Mouse (Mus musculus) E14TG2a.4 (cell line): ENCODE results near the gene Slc24a3.

ENCODE experiments used
- H3K27me3 ChIP-seq: 2 replicates; pipeline ENCODE4 v1.6.1; 2014; ENCODE audit warnings: low read length, control low read depth; ENCODE audit not compliant: insufficient read depth
- H3K36me3 ChIP-seq: 2 replicates; pipeline ENCODE4 v1.6.1; 2014; ENCODE audit warnings: low read length, control low read depth; ENCODE audit not compliant: insufficient read depth
- H3K4me1 ChIP-seq: replicated peaks from 2 replicates; pipeline ENCODE4 v1.6.1; 2014; ENCODE audit warnings: low read depth, low read length, control low read depth
- H3K4me3 ChIP-seq: replicated peaks from 2 replicates; pipeline ENCODE4 v1.5.1; 2014; ENCODE audit warnings: mild to moderate bottlenecking, low read length
- H3K9me3 ChIP-seq: 2 replicates; pipeline ENCODE4 v1.6.1; 2014; ENCODE audit warnings: low read length, control low read depth
- CTCF ChIP-seq: conservative IDR thresholded peaks from 2 replicates; pipeline ENCODE4 v1.5.1; 2014; ENCODE audit warnings: low read length
- NANOG ChIP-seq: IDR thresholded peaks from 2 replicates; pipeline ENCODE4 v1.6.1; 2014; ENCODE audit warnings: borderline replicate concordance, low read length, mixed read lengths
- POU5F1 ChIP-seq: IDR thresholded peaks from 2 replicates; pipeline ENCODE4 v1.6.1; 2014; ENCODE audit warnings: low read length, borderline replicate concordance

The Slc24a3 gene

GRCm38 (mm10) chr2:145501472-145501871, 333.9 kb downstream of the Slc24a3 start:
- TF ChIP-seq POU5F1 (no peak), CTCF (no peak), NANOG (no peak)
- no peaks in the 10 kb centered on the region for H3K9me3 ChIP-seq
- H3K4me3 ChIP-seq, result no peak overlapping the region
- H3K27me3 ChIP-seq, result no peaks in the 10 kb centered on the region
- H3K36me3 ChIP-seq, result no peaks in the 10 kb centered on the region
- H3K4me1 ChIP-seq, result no peaks in the 10 kb centered on the region

- H3K4me1 ChIP-seq, result no peaks in the 10 kb centered on the region
Measured at GRCm38 (mm10) chr2:145507702-145508101, 340.1 kb downstream of the Slc24a3 start.

GRCm38 (mm10) chr2:145510650-145511225, 343.2 kb downstream of the Slc24a3 start:
- Histone ChIP-seq H3K9me3 (no peaks in the 10 kb centered on the region), H3K27me3 (no peaks in the 10 kb centered on the region), H3K4me1 (no peaks in the 10 kb centered on the region), H3K36me3 (no peaks in the 10 kb centered on the region), H3K4me3 (no peak overlapping the region)
- no peak for TF ChIP-seq CTCF
- TF ChIP-seq NANOG, result no peak
- TF ChIP-seq POU5F1, result no peak

More at GRCm38 (mm10) chr2:145507702-145508101, 340.1 kb downstream of the Slc24a3 start:
- Histone ChIP-seq H3K4me3 (no peak overlapping the region), H3K27me3 (no peaks in the 10 kb centered on the region), H3K36me3 (no peaks in the 10 kb centered on the region), H3K9me3 (no peaks in the 10 kb centered on the region)
- no peak for TF ChIP-seq POU5F1
- no peak for TF ChIP-seq CTCF
- TF ChIP-seq NANOG, result no peak

- H3K36me3 ChIP-seq, result no peaks in the 10 kb centered on the region
- TF ChIP-seq NANOG, result no peak
- no peak for TF ChIP-seq CTCF
- no peak for TF ChIP-seq POU5F1
- H3K4me3 ChIP-seq, result no peak overlapping the region
- no peaks in the 10 kb centered on the region for H3K9me3 ChIP-seq
- H3K4me1 ChIP-seq, result no peaks in the 10 kb centered on the region
- H3K27me3 ChIP-seq, result peaks cover 4% of the 10 kb centered on the region; the same call in 1 of the 2 replicates
Measured at GRCm38 (mm10) chr2:145515956-145516355, 348.4 kb downstream of the Slc24a3 start.

- Histone ChIP-seq H3K36me3 (no peaks in the 10 kb centered on the region), H3K4me3 (no peak overlapping the region), H3K27me3 (peaks cover 4% of the 10 kb centered on the region; the same call in 1 of the 2 replicates), H3K9me3 (no peaks in the 10 kb centered on the region), H3K4me1 (no peaks in the 10 kb centered on the region)
- TF ChIP-seq CTCF (peak; percentile 94), POU5F1 (no peak)
Measured at GRCm38 (mm10) chr2:145517346-145517745, 349.8 kb downstream of the Slc24a3 start.

- H3K4me3 ChIP-seq, result no peak overlapping the region
- H3K9me3 ChIP-seq, result no peaks in the 10 kb centered on the region
- no peaks in the 10 kb centered on the region for H3K36me3 ChIP-seq
- no peak for TF ChIP-seq NANOG
- no peak for TF ChIP-seq POU5F1
- no peak for TF ChIP-seq CTCF
- H3K27me3 ChIP-seq, result peaks cover under 1% of the 10 kb centered on the region; the same call in 1 of the 2 replicates
- no peaks in the 10 kb centered on the region for H3K4me1 ChIP-seq
Measured at GRCm38 (mm10) chr2:145522017-145522416, 354.5 kb downstream of the Slc24a3 start.

GRCm38 (mm10) chr2:145523381-145523780, 355.8 kb downstream of the Slc24a3 start:
- H3K4me1 ChIP-seq, result no peaks in the 10 kb centered on the region
- TF ChIP-seq POU5F1 (no peak), NANOG (no peak), CTCF (no peak)
- no peaks in the 10 kb centered on the region; the same call in 1 of the 2 replicates for H3K27me3 ChIP-seq
- H3K9me3 ChIP-seq, result no peaks in the 10 kb centered on the region
- no peaks in the 10 kb centered on the region for H3K36me3 ChIP-seq
- H3K4me3 ChIP-seq, result no peak overlapping the region

- H3K36me3 ChIP-seq, result no peaks in the 10 kb centered on the region
- TF ChIP-seq POU5F1 (no peak), NANOG (no peak), CTCF (no peak)
- H3K9me3 ChIP-seq, result no peaks in the 10 kb centered on the region
- H3K27me3 ChIP-seq, result no peaks in the 10 kb centered on the region
- H3K4me1 ChIP-seq, result peaks cover 7% of the 10 kb centered on the region
- H3K4me3 ChIP-seq, result no peak overlapping the region
Measured at GRCm38 (mm10) chr2:145527151-145527550, 359.6 kb downstream of the Slc24a3 start.

- H3K9me3 ChIP-seq, result no peaks in the 10 kb centered on the region
- TF ChIP-seq CTCF (no peak), NANOG (no peak), POU5F1 (no peak)
- H3K36me3 ChIP-seq, result no peaks in the 10 kb centered on the region
- no peak overlapping the region for H3K4me3 ChIP-seq
- H3K27me3 ChIP-seq, result no peaks in the 10 kb centered on the region
- H3K4me1 ChIP-seq, result peaks cover 7% of the 10 kb centered on the region
Measured at GRCm38 (mm10) chr2:145530941-145531353, 363.4 kb downstream of the Slc24a3 start.
